Mouse (Mus musculus): ENCODE results near the gene Nmt2.

GRCm38 (mm10) chr2:3332056-3332455, 48.0 kb downstream of the Nmt2 start:
- TF ChIP-seq EP300 (IDR thresholded peaks at IDR 0.05) (no peak), CTCF (IDR thresholded peaks at IDR 0.05) (no peak)
